Mouse (Mus musculus) E14TG2a.4 (cell line): ENCODE data around the gene Tex13b.

Experiments used
- H3K27me3 ChIP-seq: 2 replicates; pipeline ENCODE4 v1.6.1; 2014; ENCODE audit warnings: low read length, control low read depth; ENCODE audit not compliant: insufficient read depth
- H3K36me3 ChIP-seq: 2 replicates; pipeline ENCODE4 v1.6.1; 2014; ENCODE audit warnings: low read length, control low read depth; ENCODE audit not compliant: insufficient read depth
- H3K4me1 ChIP-seq: replicated peaks from 2 replicates; pipeline ENCODE4 v1.6.1; 2014; ENCODE audit warnings: low read depth, low read length, control low read depth
- H3K4me3 ChIP-seq: replicated peaks from 2 replicates; pipeline ENCODE4 v1.5.1; 2014; ENCODE audit warnings: mild to moderate bottlenecking, low read length
- H3K9me3 ChIP-seq: 2 replicates; pipeline ENCODE4 v1.6.1; 2014; ENCODE audit warnings: low read length, control low read depth
- CTCF ChIP-seq: conservative IDR thresholded peaks from 2 replicates; pipeline ENCODE4 v1.5.1; 2014; ENCODE audit warnings: low read length
- NANOG ChIP-seq: IDR thresholded peaks from 2 replicates; pipeline ENCODE4 v1.6.1; 2014; ENCODE audit warnings: borderline replicate concordance, low read length, mixed read lengths
- POU5F1 ChIP-seq: IDR thresholded peaks from 2 replicates; pipeline ENCODE4 v1.6.1; 2014; ENCODE audit warnings: low read length, borderline replicate concordance

Tex13b gene

DNA sequence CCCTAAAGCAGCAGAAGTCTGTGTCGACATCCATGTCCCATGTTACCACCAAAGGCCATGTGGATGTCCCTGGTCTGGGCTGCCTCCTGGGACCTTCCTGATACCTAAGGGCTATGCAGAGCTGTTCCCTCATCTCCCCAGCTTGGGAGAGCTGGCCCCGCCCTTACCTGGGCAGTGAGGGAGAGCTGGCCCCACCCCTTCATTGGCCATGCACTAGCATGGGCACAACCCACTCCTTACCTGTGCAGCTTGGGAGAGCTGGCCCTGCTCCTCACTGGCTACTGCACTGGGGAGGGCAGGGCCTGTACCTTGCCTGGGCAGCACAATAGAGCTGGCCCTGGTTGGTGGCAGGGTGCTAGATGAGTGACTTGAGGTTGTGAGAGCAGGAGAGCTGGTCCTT, 7.9 kb downstream of the Tex13b start:
- Histone ChIP-seq H3K27me3 (no peaks in the 10 kb centered on the region), H3K9me3 (no peaks in the 10 kb centered on the region), H3K36me3 (no peaks in the 10 kb centered on the region), H3K4me3 (no peak overlapping the region), H3K4me1 (no peaks in the 10 kb centered on the region)
- TF ChIP-seq CTCF: no peak

DNA sequence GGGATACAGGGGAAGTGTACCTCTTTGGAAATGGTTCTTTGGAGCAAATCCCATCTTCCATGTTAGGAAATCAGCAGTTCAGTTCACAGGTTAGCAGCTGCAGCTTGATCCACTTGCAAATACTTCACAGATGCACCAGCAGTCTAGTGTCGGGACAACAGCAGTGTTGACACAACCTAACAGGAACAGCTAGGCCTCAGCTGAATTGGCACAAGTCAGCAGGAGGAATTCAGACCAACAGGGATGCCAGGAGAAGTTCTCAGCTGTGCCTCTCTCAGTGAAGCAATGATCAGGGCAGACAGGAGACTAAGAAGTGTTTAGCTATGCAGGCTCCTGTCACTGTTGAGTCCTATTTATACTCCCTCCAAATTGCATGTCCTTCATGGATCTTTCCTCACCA, 43.4 kb downstream of the Tex13b start:
- H3K36me3 ChIP-seq: no peaks in the 10 kb centered on the region
- 0 out of 2 replicates have a peak, but pooled peaks cover 3% of the 10 kb centered on the region for H3K9me3 ChIP-seq
- H3K4me3 ChIP-seq: no peak overlapping the region
- no peak for TF ChIP-seq POU5F1
- TF ChIP-seq CTCF: no peak
- no peak for TF ChIP-seq NANOG
- H3K4me1 ChIP-seq: no peaks in the 10 kb centered on the region
- H3K27me3 ChIP-seq: no peaks in the 10 kb centered on the region
